8 mouse cellular contexts compared by ENCODE assay signal in the genomic region with DNA sequence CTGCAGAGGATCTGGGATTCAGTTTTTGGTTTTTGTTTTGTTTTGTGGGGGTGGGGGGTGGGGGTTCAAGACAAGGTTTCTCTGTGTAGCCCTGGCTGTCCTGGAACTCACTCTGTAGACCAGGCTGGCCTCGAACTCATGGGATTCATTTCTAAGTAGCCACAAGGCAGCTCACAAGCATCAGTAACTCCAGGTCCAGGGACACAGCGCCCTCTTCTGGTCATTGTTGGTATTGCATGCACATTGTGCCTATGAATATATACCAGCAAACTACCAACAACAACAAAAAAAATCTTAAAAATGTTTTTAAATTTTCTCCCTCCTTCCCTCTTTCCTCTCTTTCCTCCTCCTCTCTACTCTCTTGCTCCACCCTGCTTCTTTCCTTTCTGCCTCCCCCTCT. TPM values are rescaled to one million over a fixed set of nuclear protein-coding genes. Genes with fewer than 3 reads are reported as not detected.
A peak's percentile ranks its signal among the peaks of the same experiment; 100 is the strongest.
DNase-seq lines count a peak whose midpoint lies in the region; ATAC-seq lines count a peak whose summit lies in the region.

No protein-coding gene starts in this region.

- peak; percentile 39 to 81 for DNase-seq in heart, adult 18-20 months
- DNase-seq in heart, postnatal 25 days (ENCODE audit: low spot score), result no peak
- peak; percentile 65 for DNase-seq in neural tube, embryonic 10.5 days (ENCODE audit: extremely low spot score, low spot score)
- peak; percentile 56 for DNase-seq in adrenal gland, postnatal 25 days
- peak; percentile 64 for DNase-seq in induced T-regulatory cell, adult 2 months (ENCODE audit: low read depth)
- DNase-seq in testis, postnatal 10 days (ENCODE audit: low spot score), result peak; percentile 90
- no peak for DNase-seq in yolk sac, embryonic 10.5 days (ENCODE audit: low spot score)

- no peak overlapping the region for H3K27ac ChIP-seq in neural tube, embryonic 15.5 days (replicated peaks)

- H3K27me3 ChIP-seq in neural tube, embryonic 15.5 days (replicated peaks), result no peaks in the 10 kb centered on the region

- no peaks in the 10 kb centered on the region for H3K4me1 ChIP-seq in neural tube, embryonic 15.5 days

- no peak overlapping the region for H3K9ac ChIP-seq in neural tube, embryonic 15.5 days (replicated peaks)

- intact Hi-C loops in heart, postnatal 25 days (cut with DNase I), result no loop called here

- no peak overlapping the region for H3K4me2 ChIP-seq in neural tube, embryonic 15.5 days

- no peak for ATAC-seq in neural tube, embryonic 15.5 days (ENCODE audit: low FRiP score)

- WGBS in neural tube, embryonic 15.5 days, result 25% methylated on average over 2 of the region's 2 CpGs

- no peak overlapping the region for H3K4me3 ChIP-seq in neural tube, embryonic 15.5 days (replicated peaks)

- H3K36me3 ChIP-seq in neural tube, embryonic 15.5 days, result no peaks in the 10 kb centered on the region

- no peaks in the 10 kb centered on the region for H3K9me3 ChIP-seq in neural tube, embryonic 15.5 days (replicated peaks)

RNA-seq across cellular contexts. Expression of gene Myzap, which starts 22.5 kb away (rescaled TPM):
- total RNA-seq in heart, adult 18-20 months (2021), result 100 to 1,000 TPM; 408 to 450 TPM
- total RNA-seq in heart, postnatal 25 days (2021), result 100 to 1,000 TPM; 381 to 383 TPM
- 2.5 and 6.8 TPM in 2 replicates for polyA plus RNA-seq in neural tube, embryonic 15.5 days (2015; fragmentation: Nextera tagmentation; extraction: Ambion mirVana)
- 8.6 and 11.2 TPM in 2 replicates for total RNA-seq in adrenal gland, postnatal 25 days (2021)

Comparison
In these comparisons a context has a peak if more than half of its experiments do, and no peak if none do; other contexts are left out.
1. DNase-seq: peak in heart, adult 18-20 months (2 of 2), neural tube, embryonic 10.5 days (single experiment), adrenal gland, postnatal 25 days (single experiment), induced T-regulatory cell, adult 2 months (single experiment) and testis, postnatal 10 days (single experiment); none in heart, postnatal 25 days (single experiment) and yolk sac, embryonic 10.5 days (single experiment).
2. RNA of gene Myzap, which starts 22.5 kb away (total RNA-seq): 408 to 450 TPM in heart, adult 18-20 months and 381 to 383 TPM in heart, postnatal 25 days; 8.6 to 11.2 TPM in adrenal gland, postnatal 25 days; every median in the first group is over 10 times any median in the second.